Mouse (Mus musculus) CH12F3 (cell line): ENCODE measurements around the gene Rtl5.

ENCODE experiments used
- in situ Hi-C: fragments of 300-500 bp; cut with MboI; formaldehyde crosslinking; loops from 2 replicates; pipeline ENCODE4 v1.14.3; 2020; ENCODE audit warnings: low sequenced_read_pairs

Gene Rtl5

GRCm38 (mm10) chrX:102017213-102017923, 53.7 kb downstream of the Rtl5 start:
- in situ Hi-C loops, result no loop called here
